Mouse (Mus musculus) large intestine, adult 2 months (tissue): ENCODE data around the gene Pskh1. TPM values are rescaled to one million over a fixed set of nuclear protein-coding genes. Genes with fewer than 3 reads are reported as not detected.

ENCODE experiments used
- DNase-seq: peaks from one replicate; pipeline ENCODE4 v3.0.0-alpha.2; 2012; ENCODE audit warnings: low read depth, low spot score
- WGBS: fragments of 180-500 bp; shearing (Covaris S2); methylation state at CpG from one replicate; pipeline ENCODE4 v1.1.7; 2018; 5-methylcytosine and 5-hydroxymethylcytosine counted together
- polyA plus RNA-seq: library from polyadenylated mRNA; depleted of rRNA; stranded (reverse); fragments of >200 nt; gene quantifications from 2 replicates; pipeline ENCODE4 v1.2.3, GENCODE M21; 2012

The Pskh1 gene
- polyA plus RNA-seq, 1 experiment = 20.2 TPM

GRCm38 (mm10) chr8:105942542-105942941, 42.3 kb downstream of the Pskh1 start:
- no peak for DNase-seq
- WGBS = 83% methylated on average over 5 of the region's 5 CpGs

GRCm38 (mm10) chr8:105943321-105943739, 43.1 kb downstream of the Pskh1 start, which contains the start of gene Lcat:
Lcat (minus strand) TSS chr8:105943382.
- 78% methylated on average over 8 of the region's 8 CpGs for WGBS
- no peak for DNase-seq

- WGBS = 33% methylated on average over 10 of the region's 10 CpGs
- DNase-seq = no peak
These were observed 49.1 kb downstream of the Pskh1 start for GRCm38 (mm10) chr8:105949350-105949749.

- DNase-seq = no peak
- WGBS = 26% methylated on average over 7 of the region's 7 CpGs
These were observed 50.9 kb downstream of the Pskh1 start for GRCm38 (mm10) chr8:105951057-105951659.

GRCm38 (mm10) chr8:105956556-105956955, 56.3 kb downstream of the Pskh1 start:
- WGBS = 70% methylated on average over 4 of the region's 4 CpGs
- DNase-seq = no peak

GRCm38 (mm10) chr8:105957813-105958212, 57.6 kb downstream of the Pskh1 start:
- no peak for DNase-seq
- WGBS = 32% methylated on average over 3 of the region's 4 CpGs

GRCm38 (mm10) chr8:105959350-105959749, 59.1 kb downstream of the Pskh1 start:
- peak; percentile 93 for DNase-seq
- 24% methylated on average over 7 of the region's 7 CpGs for WGBS

- no peak for DNase-seq
- 83% methylated on average over 14 of the region's 14 CpGs for WGBS
These were observed 60.9 kb downstream of the Pskh1 start for GRCm38 (mm10) chr8:105961101-105961500.

- DNase-seq = no peak
- 92% methylated on average over 10 of the region's 10 CpGs for WGBS
These were observed 61.3 kb downstream of the Pskh1 start for GRCm38 (mm10) chr8:105961536-105961935.

- WGBS = 58% methylated on average over 12 of the region's 12 CpGs
- no peak for DNase-seq
These were observed 64.4 kb downstream of the Pskh1 start for GRCm38 (mm10) chr8:105964506-105965265.

- 4% methylated on average over 40 of the region's 40 CpGs for WGBS
- DNase-seq = no peak
These were observed 65.1 kb downstream of the Pskh1 start for GRCm38 (mm10) chr8:105965266-105965904.

GRCm38 (mm10) chr8:105965905-105966341, 65.7 kb downstream of the Pskh1 start, which contains the start of gene Slc12a4:
Slc12a4 (minus strand) TSS chr8:105966097.
- no peak for DNase-seq
- WGBS = under 1% methylated on average over 47 of the region's 47 CpGs

GRCm38 (mm10) chr8:105966692-105967311, 66.6 kb downstream of the Pskh1 start:
- no peak for DNase-seq
- WGBS = 11% methylated on average over 19 of the region's 19 CpGs

GRCm38 (mm10) chr8:105969367-105969766, 69.1 kb downstream of the Pskh1 start:
- no peak for DNase-seq
- WGBS = 59% methylated on average over 1 of the region's 1 CpGs

GRCm38 (mm10) chr8:105971019-105971720, 70.9 kb downstream of the Pskh1 start:
- no peak for DNase-seq

GRCm38 (mm10) chr8:105975363-105975762, 75.1 kb downstream of the Pskh1 start:
- WGBS = 84% methylated on average over 7 of the region's 7 CpGs
- no peak for DNase-seq

More at GRCm38 (mm10) chr8:105971019-105971720, 70.9 kb downstream of the Pskh1 start:
- 72% methylated on average over 8 of the region's 8 CpGs for WGBS

GRCm38 (mm10) chr8:105979325-105979724, 79.1 kb downstream of the Pskh1 start, which contains the start of gene Dpep3:
Dpep3 (minus strand) TSS chr8:105979429.
- WGBS = 92% methylated on average over 15 of the region's 15 CpGs
- DNase-seq = no peak

- no peak for DNase-seq
- 86% methylated on average over 1 of the region's 1 CpGs for WGBS
These were observed 80.9 kb downstream of the Pskh1 start for GRCm38 (mm10) chr8:105981146-105981545.
